Mouse (Mus musculus) splenic B cell, adult 2 months (primary cell): ENCODE measurements around the gene Kiss1r.
"Not testable (repeated sequence)": the region's sequence is repeated elsewhere in the genome, so short reads cannot be mapped to it uniquely, and the experiment has no call there.

Experiments used
- DNase-seq: peaks from one replicate; pipeline ENCODE4 v3.0.0-alpha.2; 2011; ENCODE audit warnings: low read depth, low spot score
- H3K27me3 ChIP-seq: 2 replicates; pipeline ENCODE4 v1.6.1; 2012; ENCODE audit warnings: mild to moderate bottlenecking, low read length, moderate library complexity, mixed read lengths; ENCODE audit not compliant: control insufficient read depth, poor library complexity, insufficient read depth, severe bottlenecking
- H3K36me3 ChIP-seq: 2 replicates; pipeline ENCODE4 v1.6.1; 2012; ENCODE audit warnings: mild to moderate bottlenecking, low read length, moderate library complexity, mixed read lengths; ENCODE audit not compliant: control insufficient read depth, poor library complexity, insufficient read depth, severe bottlenecking

Kiss1r gene

GRCm38 (mm10) chr10:79956643-79957154 lies 39.9 kb downstream of the Kiss1r start:
- Histone ChIP-seq H3K27me3 (no peaks in the 10 kb centered on the region), H3K36me3 (no peaks in the 10 kb centered on the region)
- DNase-seq: no peak

DNA sequence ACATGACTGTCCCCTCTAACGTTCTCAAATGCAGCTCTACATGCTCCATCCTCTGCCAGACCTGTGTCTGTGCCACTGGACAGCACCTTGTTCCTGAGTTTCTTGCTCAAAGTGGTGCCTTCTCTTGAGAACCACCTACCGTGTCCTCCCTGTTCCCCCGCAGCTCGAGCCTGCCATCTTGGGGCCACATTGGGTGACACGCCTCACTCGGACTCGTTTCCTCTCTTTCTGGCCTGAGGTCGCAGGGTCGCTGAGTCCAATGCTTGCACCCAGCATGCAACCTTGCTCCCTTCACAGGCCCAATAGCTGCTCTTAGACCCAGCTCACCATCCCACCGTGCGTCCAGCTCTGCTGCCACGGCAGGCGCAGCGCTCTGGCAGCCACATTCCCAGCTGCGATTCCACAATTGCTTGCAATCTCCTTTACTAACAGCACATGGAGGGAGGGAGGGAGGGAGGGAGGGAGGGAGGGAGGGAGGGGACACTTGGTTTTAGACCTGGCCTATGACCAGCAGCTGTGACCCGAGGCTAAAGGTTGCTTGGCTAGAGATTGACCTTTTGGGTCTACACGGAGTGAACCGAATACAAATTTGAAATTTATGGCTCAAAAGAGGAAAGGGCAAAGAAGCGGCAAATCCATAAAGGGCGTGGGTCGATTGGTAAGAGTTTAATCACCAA lies 41.5 kb downstream of the Kiss1r start:
- DNase-seq: peak; percentile 88
- Histone ChIP-seq H3K36me3 (no peaks in the 10 kb centered on the region; the same call in 1 of the 2 replicates), H3K27me3 (no peaks in the 10 kb centered on the region)

GRCm38 (mm10) chr10:79959412-79959811 lies 42.6 kb downstream of the Kiss1r start:
- H3K36me3 ChIP-seq, DNase-seq, H3K27me3 ChIP-seq: not testable (repeated sequence)

GRCm38 (mm10) chr10:79959847-79960601 lies 43.3 kb downstream of the Kiss1r start, which contains the start of gene Wdr18:
TSS of gene Wdr18 (plus strand) at chr10:79960152.
- H3K36me3 ChIP-seq: no peaks in the 10 kb centered on the region; the same call in 1 of the 2 replicates
- H3K27me3 ChIP-seq: no peaks in the 10 kb centered on the region
- DNase-seq: peak; percentile 100

DNA sequence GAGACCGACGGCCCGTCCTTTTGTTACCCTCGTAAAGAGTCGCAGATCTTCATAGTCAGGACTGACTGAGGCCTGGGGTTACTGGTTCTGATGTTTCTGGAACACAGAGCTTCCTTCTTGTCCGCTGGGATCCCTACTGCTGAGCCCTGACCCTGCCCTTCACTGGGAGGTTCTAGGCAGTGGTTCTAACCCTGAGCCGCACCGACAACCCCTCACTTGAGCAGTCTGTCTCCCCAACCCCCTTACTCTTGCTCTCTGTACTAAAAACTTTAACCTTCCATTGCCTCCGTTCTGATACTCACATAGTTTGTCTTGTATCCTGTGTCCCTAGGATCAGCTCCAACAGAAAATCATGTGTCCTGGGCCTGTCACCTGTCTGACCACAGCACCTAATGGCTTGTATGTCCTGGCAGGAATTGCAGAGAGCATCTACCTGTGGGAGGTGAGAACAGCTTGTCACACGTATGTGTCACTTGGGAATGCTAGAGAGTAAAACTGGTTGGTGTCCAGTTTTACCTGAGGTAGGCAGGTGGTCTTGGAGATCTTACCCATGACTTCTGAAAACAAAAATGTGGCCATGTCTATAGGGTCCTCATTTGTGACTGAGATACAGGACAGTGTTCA lies 44.0 kb downstream of the Kiss1r start:
- Histone ChIP-seq H3K36me3 (peaks cover 6% of the 10 kb centered on the region), H3K27me3 (no peaks in the 10 kb centered on the region)
- no peak for DNase-seq

DNA sequence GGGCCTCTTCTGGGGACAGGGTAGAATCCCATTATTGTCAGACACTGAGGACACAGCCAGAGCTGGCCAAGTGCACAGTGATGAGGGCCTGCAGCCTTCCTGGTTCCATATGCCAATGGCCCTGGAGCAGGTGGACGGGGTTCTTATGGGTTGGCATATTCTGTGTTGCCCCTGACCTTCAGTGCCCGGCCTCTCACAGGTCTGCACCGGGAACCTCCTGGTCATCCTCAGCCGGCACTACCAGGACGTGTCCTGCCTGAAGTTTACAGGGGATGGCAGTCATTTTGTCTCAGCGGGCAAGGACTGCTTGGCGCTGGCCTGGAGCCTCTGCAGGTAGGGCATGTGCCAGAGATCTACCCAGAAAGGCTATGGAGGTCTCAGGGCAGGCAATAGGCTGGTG lies 48.0 kb downstream of the Kiss1r start:
- peaks cover 6% of the 10 kb centered on the region for H3K36me3 ChIP-seq
- no peak for DNase-seq

GRCm38 (mm10) chr10:79965325-79965724 lies 48.6 kb downstream of the Kiss1r start:
- no peak for DNase-seq

More for the DNA sequence above, 48.0 kb downstream of the Kiss1r start:
- H3K27me3 ChIP-seq: no peaks in the 10 kb centered on the region

DNA sequence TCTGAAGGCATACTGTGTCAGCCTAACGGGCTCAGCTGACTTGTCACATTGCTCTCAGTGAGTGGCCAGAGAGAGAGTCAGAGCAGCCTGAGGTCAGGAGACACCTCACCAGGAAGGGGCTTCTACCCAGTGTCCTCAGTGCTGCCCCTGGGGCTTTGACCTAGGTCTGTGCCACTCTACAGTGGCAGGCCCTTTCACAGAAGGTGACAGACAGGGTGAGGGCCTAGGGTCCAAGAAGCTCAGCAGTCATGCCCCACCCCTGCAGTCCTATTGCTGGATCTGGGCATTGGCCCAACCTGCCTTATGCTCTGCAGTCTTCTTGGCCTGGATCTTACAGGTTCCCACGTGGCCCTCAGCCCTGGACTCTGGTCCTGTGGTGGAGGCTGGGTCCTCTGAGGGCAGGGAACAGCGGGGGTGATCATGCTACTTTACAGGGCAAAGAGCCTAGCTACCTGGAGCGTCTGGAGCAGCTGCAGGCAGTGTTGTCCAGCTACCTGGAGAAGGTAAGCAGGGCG lies 50.2 kb downstream of the Kiss1r start:
- DNase-seq: no peak
- H3K36me3 ChIP-seq: peaks cover 6% of the 10 kb centered on the region
- no peaks in the 10 kb centered on the region for H3K27me3 ChIP-seq

More at GRCm38 (mm10) chr10:79965325-79965724, 48.6 kb downstream of the Kiss1r start:
- H3K36me3 ChIP-seq: peaks cover 6% of the 10 kb centered on the region
- H3K27me3 ChIP-seq: no peaks in the 10 kb centered on the region

DNA sequence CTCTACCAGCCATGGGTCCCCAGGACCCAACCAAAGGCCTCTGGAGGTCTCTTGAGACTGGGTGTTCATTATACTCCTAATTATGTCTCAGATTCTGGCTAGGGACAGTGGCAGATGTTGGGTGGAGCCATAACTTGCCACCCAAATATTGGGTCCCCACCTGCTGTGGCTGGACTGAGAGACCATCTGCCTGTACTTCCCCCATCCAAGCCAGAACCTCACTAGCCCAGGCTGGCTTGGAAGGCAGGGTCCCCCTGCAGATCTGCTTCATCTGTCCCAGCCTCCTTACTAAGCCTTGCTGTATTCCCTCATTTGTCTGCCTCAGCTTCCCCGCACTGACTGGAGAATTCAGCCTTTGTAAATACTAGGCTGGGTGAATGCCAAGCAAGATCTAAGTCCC lies 51.4 kb downstream of the Kiss1r start:
- no peak for DNase-seq
- Histone ChIP-seq H3K27me3 (no peaks in the 10 kb centered on the region), H3K36me3 (peaks cover 6% of the 10 kb centered on the region)

- no peak for DNase-seq
- peaks cover 6% of the 10 kb centered on the region for H3K36me3 ChIP-seq
- H3K27me3 ChIP-seq: no peaks in the 10 kb centered on the region
These were observed 52.4 kb downstream of the Kiss1r start for GRCm38 (mm10) chr10:79969124-79969568.

DNA sequence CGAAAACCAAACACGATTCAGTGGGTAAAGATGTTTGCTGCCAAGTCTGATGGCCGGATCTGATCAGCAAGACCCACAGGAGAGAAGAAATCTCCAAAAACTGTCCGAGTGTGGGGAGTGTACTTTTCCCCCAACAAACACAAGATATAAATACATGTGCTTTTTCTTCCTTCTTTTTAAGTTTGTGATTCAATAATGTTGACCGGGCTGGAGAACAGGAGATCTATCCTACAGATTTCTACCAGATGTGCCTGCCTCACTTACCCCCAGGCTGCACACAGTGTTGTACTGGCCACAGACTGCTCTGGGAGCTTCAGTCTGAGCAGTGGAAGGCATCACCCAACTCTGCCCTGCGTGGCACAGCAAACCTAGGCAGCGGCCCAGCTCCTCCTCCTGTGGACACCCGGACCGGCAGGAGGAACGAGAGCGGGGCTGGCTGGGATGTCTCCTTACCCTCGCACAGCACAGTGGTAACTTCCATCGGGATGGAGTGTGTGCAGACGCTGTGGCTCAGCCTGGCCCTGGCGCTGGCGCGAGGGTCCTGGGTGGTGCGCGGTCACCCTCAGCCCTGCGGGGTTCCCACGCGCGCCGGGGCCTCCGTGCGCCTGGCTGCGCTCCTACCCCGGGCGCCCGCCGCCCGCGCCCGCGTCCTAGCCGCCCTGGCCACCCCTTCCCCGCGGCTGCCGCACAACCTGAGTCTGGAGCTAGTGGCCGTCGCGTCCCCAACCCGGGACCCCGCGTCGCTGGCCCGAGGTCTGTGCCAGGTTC lies 53.8 kb downstream of the Kiss1r start, which contains the start of gene Grin3b:
TSS of gene Grin3b (plus strand) at position 301 of the 768 bp plus-strand sequence.
- Histone ChIP-seq H3K36me3 (peaks cover 1% of the 10 kb centered on the region), H3K27me3 (no peaks in the 10 kb centered on the region)
- no peak for DNase-seq

DNA sequence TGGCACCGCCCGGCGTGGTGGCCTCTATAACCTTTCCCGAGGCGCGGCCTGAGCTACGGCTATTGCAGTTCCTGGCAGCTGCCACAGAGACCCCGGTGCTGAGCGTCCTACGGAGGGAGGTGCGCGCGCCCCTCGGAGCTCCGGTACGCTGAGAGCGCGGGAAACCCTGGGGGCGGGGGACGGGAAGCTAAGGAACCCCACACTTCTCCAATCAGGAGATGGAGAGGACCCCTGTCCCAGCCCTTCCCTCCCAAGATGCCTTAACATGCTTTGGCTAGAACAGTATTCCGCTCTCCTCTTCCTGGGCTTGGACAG lies 54.4 kb downstream of the Kiss1r start:
- no peaks in the 10 kb centered on the region for H3K27me3 ChIP-seq
- H3K36me3 ChIP-seq: peaks cover 2% of the 10 kb centered on the region
- no peak for DNase-seq
